Mouse (Mus musculus): ENCODE measurements at regions not wholly inside any gene's neighbourhood (a gene's known extent, or its start where the extent isn't known, plus 50 kb on each side); places are given as distances from the start of the nearest gene placed in this dataset.

DNA sequence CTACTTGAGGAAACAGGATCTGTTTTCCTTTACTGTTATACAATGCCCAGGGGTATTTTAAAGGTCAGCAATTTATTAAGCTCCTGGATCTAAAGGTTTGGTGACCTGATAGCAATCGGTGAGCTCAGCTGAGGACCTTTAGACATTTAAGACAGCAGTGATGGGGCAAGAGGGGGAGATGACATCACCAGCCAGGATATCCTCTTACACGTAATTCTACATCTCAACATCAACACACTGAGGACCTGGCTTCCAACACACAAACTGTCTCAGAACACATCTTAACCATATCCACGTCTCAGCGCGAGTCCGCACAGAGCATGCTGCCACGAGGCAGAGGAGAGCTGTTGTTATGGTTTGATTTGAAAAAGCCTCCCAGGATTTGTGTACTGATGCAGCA, 69.2 kb downstream of the Nhlrc3 start:
- DNase-seq, result no peak

DNA sequence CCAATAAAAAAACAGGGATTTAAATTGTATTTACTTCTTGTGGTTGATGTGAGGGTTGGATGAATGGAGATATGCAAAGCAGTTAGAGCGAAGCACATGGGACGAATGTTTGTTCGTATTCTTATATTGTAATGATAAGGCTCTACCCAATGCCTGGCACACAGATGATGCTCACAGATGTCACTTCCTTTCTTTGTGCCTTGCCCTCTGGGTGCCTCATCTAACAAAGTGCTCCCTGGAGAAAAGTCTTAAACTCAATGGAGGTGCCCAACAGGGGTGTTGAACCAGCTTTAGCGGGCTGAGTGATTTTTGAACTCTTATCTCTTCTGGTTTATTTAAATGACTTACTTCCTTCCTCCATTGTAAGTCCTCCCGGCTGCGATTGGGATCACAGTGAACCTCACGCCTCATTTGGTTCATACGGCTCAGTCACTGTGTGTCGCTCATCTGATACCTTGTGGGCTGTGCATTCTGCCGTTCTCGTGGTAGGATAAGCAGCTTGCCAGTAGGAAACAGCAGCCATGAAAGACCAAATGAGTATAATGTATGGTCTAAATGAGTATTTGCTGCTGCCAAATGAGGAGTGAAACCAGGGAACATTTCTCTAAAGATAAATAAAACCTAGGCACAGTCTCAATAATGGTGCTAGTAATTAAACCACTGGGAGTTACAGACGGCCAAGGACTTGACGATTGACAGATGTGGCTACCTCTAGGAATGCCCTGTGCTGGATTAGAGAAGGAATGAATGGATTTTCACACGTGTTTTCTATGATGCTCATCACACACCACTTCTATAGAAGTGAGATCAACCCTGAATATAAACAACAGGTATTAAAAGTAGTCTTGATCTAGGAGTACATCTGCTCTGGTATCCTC, 81.2 kb downstream of the Nhlrc3 start:
- DNase-seq, result no peak

GRCm38 (mm10) chr3:53379519-53380181, 83.5 kb downstream of the Nhlrc3 start:
- DNase-seq, result no peak

DNA sequence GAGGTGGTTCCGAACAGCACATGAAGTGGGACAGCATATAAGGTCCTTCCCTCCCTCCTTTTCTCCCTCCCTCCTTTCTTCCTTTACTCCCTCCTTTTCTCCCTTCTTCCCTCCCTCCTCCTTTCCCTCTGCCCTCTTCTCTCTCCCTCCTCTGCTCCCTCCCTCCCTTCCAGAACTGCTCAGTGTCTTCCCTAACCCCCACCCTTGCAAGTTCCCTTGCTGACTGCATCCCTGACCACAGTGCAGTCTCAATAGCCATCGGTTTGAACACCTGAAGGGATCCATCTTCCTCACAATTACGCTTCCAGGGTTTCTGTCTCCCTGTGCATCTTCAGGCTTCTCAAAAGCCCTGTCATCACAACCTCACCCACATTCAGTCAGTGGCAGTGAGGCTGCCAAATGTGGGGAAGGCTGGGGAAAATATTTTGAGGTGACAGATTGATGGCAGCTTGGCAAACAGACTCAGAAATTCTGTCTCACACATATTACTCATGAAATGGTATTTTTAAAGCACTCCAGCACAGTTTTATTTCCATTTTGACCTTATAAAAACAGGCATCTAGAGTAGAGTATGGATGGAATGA, 86.2 kb downstream of the Nhlrc3 start:
- peak; percentile 9 for DNase-seq

DNA sequence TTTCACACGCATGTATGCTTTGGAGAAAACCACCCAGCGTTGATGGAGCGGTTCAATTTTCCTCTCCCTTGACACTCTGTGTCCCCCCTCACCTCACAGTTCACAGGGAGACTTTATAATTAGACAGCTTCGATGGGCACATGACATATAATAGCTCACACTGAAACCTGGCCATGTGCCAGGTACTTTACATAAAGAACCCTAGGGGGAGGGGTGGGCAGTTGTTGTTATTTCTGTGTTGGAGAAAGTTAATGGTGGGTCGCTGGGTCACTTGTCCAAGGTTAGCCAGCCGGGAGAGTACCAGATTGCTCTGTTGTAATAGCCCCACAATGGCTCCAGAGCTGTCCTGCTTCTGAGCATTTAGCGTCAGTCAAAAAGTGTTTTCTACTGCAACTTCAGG, 90.2 kb downstream of the Nhlrc3 start:
- DNase-seq, result no peak

- peak; percentile 30 for DNase-seq
Observed at GRCm38 (mm10) chr3:53371910-53372309, 91.2 kb downstream of the Nhlrc3 start.

GRCm38 (mm10) chr3:53361202-53361601, 101.9 kb downstream of the Nhlrc3 start:
- no peak for DNase-seq

DNA sequence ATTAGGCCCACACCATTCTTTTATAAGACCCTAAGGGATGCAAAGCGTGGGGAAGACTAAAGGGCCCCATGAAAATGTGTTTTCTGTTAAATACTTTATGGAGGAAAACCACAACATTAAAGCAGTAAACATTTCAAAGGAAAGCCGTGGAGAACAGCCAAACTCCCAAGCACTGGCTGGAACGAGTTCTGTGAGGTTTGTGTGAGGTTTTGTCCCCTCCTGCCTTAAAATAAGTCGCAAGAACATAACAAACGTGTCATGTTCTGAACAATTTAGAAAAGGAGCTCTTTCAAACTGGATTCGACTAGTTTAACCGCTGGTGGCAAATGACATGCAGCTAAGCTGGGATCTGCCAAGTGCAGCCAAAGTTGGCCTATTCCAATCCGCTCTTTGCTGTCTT, 109.4 kb downstream of the Nhlrc3 start:
- DNase-seq, result no peak

- no peak for DNase-seq
Observed at GRCm38 (mm10) chr3:53353282-53353681, 109.8 kb downstream of the Nhlrc3 start.

DNA sequence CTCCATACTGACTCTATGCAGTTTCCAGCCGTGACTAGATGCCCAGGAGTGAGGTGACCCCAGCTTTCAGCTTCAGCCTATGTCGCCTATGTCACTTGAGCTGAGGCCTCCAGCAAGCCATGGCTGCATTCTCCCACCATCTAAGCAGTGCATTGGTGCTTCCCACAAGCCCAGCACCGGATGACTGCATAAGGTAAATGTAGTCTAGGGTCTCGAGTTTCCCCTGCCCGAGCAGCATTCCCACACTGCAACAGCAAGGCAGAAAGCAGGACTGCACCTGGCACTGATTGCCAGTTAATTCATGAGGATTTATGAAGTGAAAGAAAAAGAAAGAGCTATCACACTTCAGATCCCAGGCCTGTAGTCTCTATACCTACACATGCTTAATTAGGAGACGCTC, 119.5 kb downstream of the Nhlrc3 start:
- no peak for DNase-seq

GRCm38 (mm10) chr3:53341304-53342206, 121.6 kb downstream of the Nhlrc3 start:
- no peak for DNase-seq

DNA sequence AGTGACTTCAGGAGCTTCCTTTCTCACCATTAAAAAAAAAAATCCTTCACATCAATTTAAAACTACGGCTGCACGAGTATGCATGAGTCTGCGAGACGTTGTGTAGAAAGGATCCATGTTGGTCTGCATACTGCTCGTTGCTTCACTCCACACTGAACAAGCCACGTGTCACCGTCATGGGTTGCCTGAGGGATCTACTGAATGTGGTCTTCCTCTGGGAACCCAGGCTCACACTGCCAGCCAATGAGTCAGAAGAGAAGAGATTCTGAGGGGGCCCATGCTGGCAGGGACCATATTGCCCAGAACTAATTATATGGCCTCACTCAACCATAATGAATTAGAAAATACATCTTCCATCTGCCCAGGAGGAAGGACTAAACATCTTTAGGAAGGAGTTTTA, 124.6 kb downstream of the Nhlrc3 start:
- DNase-seq, result no peak

- DNase-seq, result peak; percentile 9
Observed at GRCm38 (mm10) chr3:53334051-53334450, 129.1 kb downstream of the Nhlrc3 start.

DNA sequence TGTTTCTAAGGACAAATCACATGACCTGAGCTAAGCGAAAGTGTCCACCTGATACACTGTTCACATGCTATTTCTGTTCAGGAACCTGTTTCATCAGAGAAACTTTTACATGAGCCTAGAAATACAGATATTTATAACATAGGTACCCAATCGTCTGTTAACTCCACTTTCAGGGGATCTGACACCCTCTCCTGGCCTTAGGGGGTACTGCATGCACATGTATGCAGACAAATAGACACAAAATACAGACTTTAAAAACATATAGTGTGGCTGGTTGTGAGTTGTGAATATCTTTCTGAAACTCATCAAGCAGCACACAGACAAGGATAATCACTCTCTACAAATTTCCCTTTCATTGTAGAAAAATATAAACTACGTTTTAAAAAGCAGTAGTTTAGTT, 133.6 kb downstream of the Nhlrc3 start:
- peak; percentile 44 for DNase-seq

DNA sequence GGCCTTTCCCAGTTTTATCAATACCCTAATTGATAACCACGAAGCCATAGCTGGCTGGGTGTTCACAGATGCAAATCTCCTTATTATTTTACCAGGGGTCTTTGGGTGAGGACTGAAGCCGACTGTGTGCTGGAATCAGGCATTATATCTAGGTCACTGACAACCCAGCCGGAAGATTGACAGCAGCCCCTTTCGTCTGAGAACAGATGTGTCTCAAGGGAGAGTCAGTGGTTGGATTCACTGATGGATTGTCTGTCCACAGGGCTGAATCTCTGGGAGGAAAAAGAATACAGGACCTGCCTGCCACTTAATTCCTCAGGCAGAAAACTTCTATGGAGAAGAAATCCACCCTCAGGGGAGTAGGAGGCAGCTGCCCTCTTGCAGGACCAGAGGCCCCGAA, 135.7 kb downstream of the Nhlrc3 start:
- DNase-seq, result no peak

GRCm38 (mm10) chr3:53326967-53327366, 136.2 kb downstream of the Nhlrc3 start:
- DNase-seq, result no peak

DNA sequence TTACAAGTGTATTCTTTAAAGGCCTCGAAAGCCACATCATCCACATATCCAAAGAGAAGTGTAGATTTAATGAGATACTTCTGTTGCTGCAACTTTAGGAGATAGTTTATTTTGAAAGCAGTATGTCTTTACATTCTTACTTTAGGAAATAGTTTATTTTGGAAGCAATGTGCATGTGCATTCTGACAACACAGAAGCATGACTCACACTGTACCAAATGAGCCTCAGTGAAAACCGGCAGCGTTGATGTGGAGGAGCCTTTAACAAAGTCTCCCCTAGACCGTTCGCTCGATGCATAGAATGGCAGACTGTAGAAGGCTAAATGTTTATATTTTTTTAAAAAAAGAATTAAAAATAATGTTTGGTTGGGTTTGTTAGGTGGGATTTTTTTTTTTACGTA, 138.1 kb downstream of the Nhlrc3 start:
- DNase-seq, result no peak

- no peak for DNase-seq
Observed at GRCm38 (mm10) chr3:53324386-53324785, 138.7 kb downstream of the Nhlrc3 start.

DNA sequence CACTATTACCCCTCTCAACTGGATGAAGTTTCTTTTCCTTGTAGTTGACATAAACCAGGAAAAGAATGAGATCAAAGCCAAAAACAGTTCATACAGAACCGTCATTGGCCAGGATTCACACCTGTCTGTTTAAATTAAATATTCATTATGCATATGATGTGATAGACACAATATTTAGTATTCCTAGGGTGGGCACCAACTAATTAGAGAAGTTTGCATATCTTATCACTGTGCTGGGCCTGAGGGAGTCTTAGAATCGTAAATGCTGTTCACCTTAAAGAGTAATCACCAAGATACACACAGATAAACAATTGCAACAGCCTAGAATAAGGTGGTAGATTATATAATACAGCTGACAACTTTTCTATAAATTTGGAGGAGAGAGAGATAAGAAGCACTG, 147.7 kb downstream of the Nhlrc3 start:
- DNase-seq, result no peak

All from adrenal gland, postnatal 10 days (tissue).